Mouse (Mus musculus): ENCODE measurements around the gene Zfp960. TPM values are rescaled to one million over a fixed set of nuclear protein-coding genes. Genes with fewer than 3 reads are reported as not detected.
A peak's percentile ranks its signal among the peaks of the same experiment; 100 is the strongest.
"Not testable (repeated sequence)": the region's sequence is repeated elsewhere in the genome, so short reads cannot be mapped to it uniquely, and the experiment has no call there.

The Zfp960 gene
- total RNA-seq (2021): 1 to 10 TPM; 4.4 TPM
- long read RNA-seq, experiment 1, partial matches to known transcripts: 0 of 18 reads
- long read RNA-seq, experiment 1, other reads (novel, unspliced or antisense): 16 of 18 reads
- long read RNA-seq, experiment 2, partial matches to known transcripts: 0 of 19 reads
- long read RNA-seq, experiment 2, other reads (novel, unspliced or antisense): 18 of 19 reads

DNA sequence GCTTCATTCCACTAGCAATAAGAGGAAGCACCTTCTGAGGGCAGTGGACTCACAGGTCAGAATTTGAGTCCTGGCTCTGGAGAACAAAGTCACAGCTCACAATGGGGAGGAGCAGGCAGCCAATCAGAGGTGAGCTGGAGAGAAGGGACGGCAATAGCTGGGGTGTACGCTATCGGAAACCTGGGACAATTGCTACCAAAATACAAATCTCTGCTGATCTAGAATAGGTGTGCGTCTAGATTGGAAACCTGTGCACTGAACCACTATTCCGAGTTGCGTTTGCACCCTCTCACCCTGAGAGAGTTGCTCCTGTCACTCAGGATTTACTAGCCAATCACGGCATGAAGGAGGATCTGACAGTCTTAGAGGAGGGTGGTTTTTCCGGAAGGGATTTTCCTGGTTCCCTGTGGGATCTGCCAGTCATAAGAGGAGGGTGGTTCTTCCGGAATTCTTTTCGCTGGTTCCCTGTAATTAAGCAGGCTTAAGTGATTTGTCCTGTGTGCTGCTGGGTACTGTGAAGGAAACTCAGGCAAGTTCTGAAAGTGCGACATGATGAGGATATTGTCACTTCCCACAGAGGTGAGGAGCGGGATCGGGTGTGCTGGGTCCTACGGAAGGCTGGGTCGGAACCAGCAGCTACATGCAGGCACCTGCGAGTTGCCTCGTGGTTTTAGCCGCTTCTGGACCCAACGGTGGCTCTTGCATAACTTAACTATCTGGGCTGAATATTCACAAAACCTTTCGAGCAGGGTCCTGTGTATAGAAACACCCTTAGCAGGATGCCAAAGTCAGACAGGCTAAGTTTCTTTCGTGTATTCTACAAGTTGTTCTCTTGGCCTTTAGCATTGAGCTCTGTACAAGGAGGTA, at the start of gene Zfp960:
TSS of gene Zfp960 (plus strand) at position 486 of the 867 bp plus-strand sequence.
- intact Hi-C loops (cut with DNase I): not testable (repeated sequence)
- peak; percentile 52 to 75 for DNase-seq

DNA sequence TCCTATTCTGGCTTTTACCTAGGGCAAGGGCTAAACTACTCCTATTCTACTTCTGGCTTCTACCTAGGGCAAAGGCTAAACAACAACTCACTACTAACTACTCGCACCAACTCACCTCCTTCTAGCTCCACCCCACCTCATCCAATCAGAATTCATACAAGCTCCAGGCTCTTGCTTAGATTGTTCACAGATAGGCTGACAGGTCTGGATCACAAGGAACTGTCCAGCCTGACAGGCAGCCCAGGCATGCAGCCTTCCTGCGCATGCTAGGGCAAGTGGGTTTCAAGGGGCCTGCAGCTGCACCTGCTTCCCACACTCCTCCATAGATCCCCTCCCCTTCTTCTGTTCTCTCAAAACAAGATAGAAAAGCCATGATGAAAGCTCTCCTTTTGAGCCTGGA, 45.8 kb upstream of the Zfp960 start:
- intact Hi-C loops (cut with DNase I); DNase-seq: not testable (repeated sequence)

DNA sequence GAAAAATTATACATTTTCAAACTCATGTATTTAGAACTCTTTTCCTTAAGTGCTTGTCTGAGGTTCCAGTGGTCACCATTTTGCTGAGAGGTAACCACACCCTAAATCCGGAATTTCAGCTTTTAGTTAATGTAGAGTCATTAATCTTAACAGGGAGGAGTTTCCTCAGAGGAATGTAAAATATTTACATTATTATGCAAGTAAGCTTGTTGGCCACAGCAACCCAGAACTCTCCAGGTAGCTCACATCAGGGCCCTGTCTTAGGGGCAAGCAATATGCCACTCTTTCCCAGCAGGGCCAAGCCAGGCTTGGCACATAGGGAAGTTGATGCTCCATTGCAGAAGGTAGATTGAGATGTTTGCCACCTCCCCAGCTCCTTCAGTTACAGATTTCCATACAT, 4.3 kb upstream of the Zfp960 start:
- intact Hi-C loops (cut with DNase I); DNase-seq: not testable (repeated sequence)

DNA sequence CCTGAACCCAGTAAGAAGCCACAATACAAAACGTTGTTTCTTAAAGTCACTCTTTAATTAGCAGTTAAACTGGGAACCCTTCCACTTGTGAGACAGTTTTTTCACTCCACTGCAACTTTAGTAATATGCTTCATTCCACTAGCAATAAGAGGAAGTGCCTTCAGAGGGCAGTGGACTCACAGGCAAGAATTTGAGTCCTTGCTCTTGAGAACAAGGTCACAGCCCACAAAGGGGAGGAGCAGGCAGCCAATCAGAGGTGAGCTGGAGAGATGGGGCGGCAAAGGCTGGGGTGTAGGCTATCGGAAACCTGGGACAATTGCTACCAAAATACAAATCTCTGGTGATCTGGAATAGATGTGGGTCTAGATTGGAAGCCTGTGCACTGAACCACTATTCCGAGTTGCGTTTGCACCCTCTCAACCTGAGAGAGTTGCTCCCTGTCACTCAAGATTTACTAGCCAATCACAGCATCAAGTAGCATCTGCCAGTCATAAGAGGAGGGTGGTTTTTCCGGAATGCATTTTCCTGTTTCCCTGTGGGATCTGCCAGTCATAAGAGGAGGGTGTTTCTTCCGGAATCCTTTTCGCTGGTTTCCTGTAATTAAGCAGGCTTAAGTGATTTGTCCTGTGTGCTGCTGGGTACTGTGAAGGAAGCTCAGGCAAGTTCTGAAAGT, 57.1 kb downstream of the Zfp960 start, which contains the start of gene Zfp97:
TSS of gene Zfp97 (plus strand) at position 586 of the 673 bp plus-strand sequence.
- intact Hi-C loops (cut with DNase I); DNase-seq: not testable (repeated sequence)

Other genes with a start within 250 kb of the Zfp960 start
- gene Zfp97, start 57.3 kb downstream of the Zfp960 start, total RNA-seq (2021): 1 to 10 TPM; 2.2 to 4.0 TPM

Measured in gastrocnemius, postnatal 36 days (tissue).